ENCODE assay signal across 8 mouse cellular contexts in the genomic region with DNA sequence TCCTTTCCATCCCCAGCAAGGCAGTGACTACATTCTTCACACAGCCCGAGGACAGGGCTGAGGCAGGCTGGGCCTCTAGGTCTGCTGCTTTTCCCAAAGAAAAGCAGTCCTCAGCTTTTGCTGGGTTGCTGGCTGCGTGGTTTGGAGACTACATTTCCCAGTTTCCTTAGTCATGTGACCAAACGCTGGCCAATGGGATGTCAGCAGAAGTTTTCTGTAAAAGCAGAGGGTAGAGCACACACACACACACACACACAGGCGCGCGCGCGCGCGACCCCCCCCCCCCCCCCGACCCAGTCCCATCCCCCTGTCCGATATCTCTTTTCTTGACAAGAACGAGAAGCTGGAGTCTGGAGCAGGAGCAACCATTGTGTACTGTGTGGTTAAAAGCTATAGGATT. TPM values are rescaled to one million over a fixed set of nuclear protein-coding genes. Genes with fewer than 3 reads are reported as not detected.
A peak's percentile ranks its signal among the peaks of the same experiment; 100 is the strongest.
DNase-seq lines count a peak whose midpoint lies in the region; ATAC-seq lines count a peak whose summit lies in the region.

No protein-coding gene starts in this region.

- peak; percentile 69 for DNase-seq in 3134 (ENCODE audit: extremely low read depth, insufficient read length, low spot score)
- DNase-seq in adrenal gland, postnatal 14 days = peak; percentile 80
- peak; percentile 80 to 84 for DNase-seq in heart, postnatal 10 days
- DNase-seq in kidney, postnatal 36 days = peak; percentile 87 to 88
- DNase-seq in liver, embryonic 13.5 days = peak; percentile 29
- DNase-seq in neural tube, embryonic 10.5 days (ENCODE audit: extremely low spot score, low spot score) = peak; percentile 82
- peak; percentile 65 for DNase-seq in thymus, postnatal 4 days

- peak overlapping the region; percentile 45; the same call in 1 of the 2 replicates for H3K27ac ChIP-seq in forebrain, embryonic 13.5 days
- H3K27ac ChIP-seq in liver, embryonic 13.5 days = 0 out of 2 replicates have a peak overlapping the region, but pooled peaks have one; percentile 32

- no peaks in the 10 kb centered on the region for H3K27me3 ChIP-seq in forebrain, embryonic 13.5 days
- peaks cover 32% of the 10 kb centered on the region for H3K27me3 ChIP-seq in liver, embryonic 13.5 days

- no peaks in the 10 kb centered on the region for H3K36me3 ChIP-seq in forebrain, embryonic 13.5 days (ENCODE audit: poor library complexity, severe bottlenecking)
- H3K36me3 ChIP-seq in liver, embryonic 13.5 days = no peaks in the 10 kb centered on the region

- H3K9ac ChIP-seq in forebrain, embryonic 13.5 days = peak overlapping the region; percentile 53; the same call in 1 of the 2 replicates
- H3K9ac ChIP-seq in liver, embryonic 13.5 days = peak overlapping the region; percentile 58

- peak overlapping the region; percentile 50 for H3K4me2 ChIP-seq in forebrain, embryonic 13.5 days
- H3K4me2 ChIP-seq in liver, embryonic 13.5 days = peak overlapping the region; percentile 60

- peak overlapping the region; percentile 17; the same call in 1 of the 2 replicates for H3K4me3 ChIP-seq in forebrain, embryonic 13.5 days
- peak overlapping the region; percentile 42; the same call in 1 of the 2 replicates for H3K4me3 ChIP-seq in liver, embryonic 13.5 days (replicated peaks)

- peak; percentile 79 for ATAC-seq in forebrain, embryonic 13.5 days
- ATAC-seq in liver, embryonic 13.5 days (ENCODE audit: low read depth) = no peak

- intact Hi-C loops in heart, postnatal 10 days (cut with DNase I) = no loop called here

- 1% methylated on average over 13 of the region's 13 CpGs for WGBS in forebrain, embryonic 13.5 days
- WGBS in liver, embryonic 13.5 days (ENCODE audit: insufficient replicate concordance) = under 1% methylated on average over 13 of the region's 13 CpGs

- H3K9me3 ChIP-seq in forebrain, embryonic 13.5 days (replicated peaks) = no peaks in the 10 kb centered on the region
- H3K9me3 ChIP-seq in liver, embryonic 13.5 days (replicated peaks) = no peaks in the 10 kb centered on the region

- H3K4me1 ChIP-seq in forebrain, embryonic 13.5 days = peaks cover 42% of the 10 kb centered on the region
- peaks cover 39% of the 10 kb centered on the region for H3K4me1 ChIP-seq in liver, embryonic 13.5 days (replicated peaks)

RNA-seq across cellular contexts. Expression of a gene that starts 20.1 kb away (rescaled TPM):
- 0.98 and 2.0 TPM in 2 replicates for total RNA-seq in adrenal gland, postnatal 14 days (2021)
- 3.8 and 4.5 TPM in 2 replicates for polyA plus RNA-seq in forebrain, embryonic 13.5 days (2015; fragmentation: Nextera tagmentation; extraction: Ambion mirVana)
- total RNA-seq in heart, postnatal 10 days (2021) = 1 to 10 TPM in 1 of 2 experiments, under 1 TPM in 1; 0.93 to 1.7 TPM
- polyA plus RNA-seq in liver, embryonic 13.5 days (2015; fragmentation: Nextera tagmentation; extraction: Ambion mirVana) = 0.10 and 0.17 TPM in 2 replicates

RNA-seq across cellular contexts. Expression of a gene that starts 24.3 kb away (rescaled TPM):
- total RNA-seq in adrenal gland, postnatal 14 days (2021) = 32.3 and 37.7 TPM in 2 replicates
- 120 and 127 TPM in 2 replicates for polyA plus RNA-seq in forebrain, embryonic 13.5 days (2015; fragmentation: Nextera tagmentation; extraction: Ambion mirVana)
- total RNA-seq in heart, postnatal 10 days (2021) = 10 to 100 TPM; 41.3 to 41.9 TPM
- 35.5 and 36.3 TPM in 2 replicates for polyA plus RNA-seq in liver, embryonic 13.5 days (2015; fragmentation: Nextera tagmentation; extraction: Ambion mirVana)

RNA-seq across cellular contexts. Expression of a gene that starts 46.8 kb away (rescaled TPM):
- 22.3 and 25.8 TPM in 2 replicates for total RNA-seq in adrenal gland, postnatal 14 days (2021)
- 39.4 and 43.4 TPM in 2 replicates for polyA plus RNA-seq in forebrain, embryonic 13.5 days (2015; fragmentation: Nextera tagmentation; extraction: Ambion mirVana)
- total RNA-seq in heart, postnatal 10 days (2021) = 10 to 100 TPM; 12.0 to 13.5 TPM
- polyA plus RNA-seq in liver, embryonic 13.5 days (2015; fragmentation: Nextera tagmentation; extraction: Ambion mirVana) = 34.6 and 36.6 TPM in 2 replicates

RNA-seq across cellular contexts. Expression of a gene that starts 51.4 kb away (rescaled TPM):
- 1.6 and 2.4 TPM in 2 replicates for total RNA-seq in adrenal gland, postnatal 14 days (2021)
- polyA plus RNA-seq in forebrain, embryonic 13.5 days (2015; fragmentation: Nextera tagmentation; extraction: Ambion mirVana) = 1.8 and 3.0 TPM in 2 replicates
- 1 to 10 TPM; 3.1 to 4.9 TPM for total RNA-seq in heart, postnatal 10 days (2021)
- 0.53 and 0.57 TPM in 2 replicates for polyA plus RNA-seq in liver, embryonic 13.5 days (2015; fragmentation: Nextera tagmentation; extraction: Ambion mirVana)

Comparison
In these comparisons a context has a peak if more than half of its experiments do, and no peak if none do; other contexts are left out.
1. DNase-seq: peak in every context shown above with its lines; median percentile 88 in kidney, postnatal 36 days; 82 in heart, postnatal 10 days; 82 in neural tube, embryonic 10.5 days; 80 in adrenal gland, postnatal 14 days; 69 in 3134; 65 in thymus, postnatal 4 days; 29 in liver, embryonic 13.5 days.